Mouse (Mus musculus) liver, embryonic 14.5 days (tissue): Measurements from ENCODE around the gene Ifngr1. TPM values are rescaled to one million over a fixed set of nuclear protein-coding genes. Genes with fewer than 3 reads are reported as not detected.

Source experiments
- ATAC-seq: fragments of 200-750 bp; cut with Nextera tagmentation; 2 replicates; pipeline ENCODE4 v1.8.0; 2017; ENCODE audit warnings: moderate number of reproducible peaks, mild to moderate bottlenecking, moderate library complexity; ENCODE audit not compliant: insufficient read depth
- DNase-seq, 3 experiments: peaks; one replicate each; pipeline ENCODE4 v3.0.0-alpha.2; 2012 to 2013; ENCODE audit warnings: low read depth in 3 of 3, low spot score in 3 of 3
- H3K27ac ChIP-seq: fragments of 300-500 bp; sonication (generic); 2 replicates; pipeline ENCODE4 v1.5.1; 2014; ENCODE audit warnings: moderate library complexity, mild to moderate bottlenecking, control low read depth, inconsistent platforms
- H3K27me3 ChIP-seq: fragments of 300-500 bp; sonication (generic); 2 replicates; pipeline ENCODE4 v1.6.1; 2014; ENCODE audit warnings: mild to moderate bottlenecking, low read length, moderate library complexity; ENCODE audit not compliant: control insufficient read depth, insufficient read depth
- H3K36me3 ChIP-seq: fragments of 300-500 bp; sonication (generic); replicated peaks from 2 replicates; pipeline ENCODE4 v1.6.1; 2014; ENCODE audit warnings: low read depth; ENCODE audit not compliant: control insufficient read depth, insufficient read depth
- H3K4me1 ChIP-seq, 2 experiments: fragments of 200-500 bp in 1 of 2; fragments of 300-500 bp in 1 of 2; sonication (generic) in 1 of 2; replicated peaks; 2 replicates each; pipeline ENCODE4 v1.6.1; 2012 to 2014; ENCODE audit warnings: antibody characterized with exemption in 1 of 2, inconsistent platforms in 1 of 2, low read length in 1 of 2; ENCODE audit not compliant: control insufficient read depth in 2 of 2, insufficient read depth in 2 of 2
- H3K4me2 ChIP-seq: fragments of 300-500 bp; sonication (generic); 2 replicates; pipeline ENCODE4 v1.6.1; 2014; ENCODE audit warnings: low read depth, mild to moderate bottlenecking, control low read depth, moderate library complexity
- H3K4me3 ChIP-seq, 2 experiments: fragments of 200-500 bp in 1 of 2; fragments of 300-500 bp in 1 of 2; sonication (generic) in 1 of 2; 2 replicates each; pipeline ENCODE4 v1.5.1; 2012 to 2014; ENCODE audit warnings: low read depth in 2 of 2, low read length in 2 of 2, mild to moderate bottlenecking in 2 of 2, control low read depth in 1 of 2, inconsistent platforms in 1 of 2, moderate library complexity in 1 of 2; ENCODE audit not compliant: insufficient read depth in 1 of 2
- H3K9ac ChIP-seq: fragments of 300-500 bp; sonication (generic); replicated peaks from 2 replicates; pipeline ENCODE4 v1.6.1; 2014; ENCODE audit warnings: mild to moderate bottlenecking, control low read depth, moderate library complexity
- H3K9me3 ChIP-seq: fragments of 300-500 bp; sonication (generic); 2 replicates; pipeline ENCODE4 v1.6.1; 2016; ENCODE audit warnings: low read length, mixed read lengths; ENCODE audit not compliant: control insufficient read depth
- CTCF ChIP-seq: IDR thresholded peaks from 2 replicates; pipeline ENCODE4 v1.5.1; 2016; ENCODE audit warnings: antibody characterized with exemption, low read depth, control low read depth
- EP300 ChIP-seq: IDR thresholded peaks from 2 replicates; pipeline ENCODE4 v1.6.1; 2016; ENCODE audit warnings: antibody characterized with exemption, low read depth
- WGBS: fragments of 180-500 bp; shearing (Covaris S2); extraction: QIAGEN DNeasy Blood & Tissue Kit; methylation state at CpG from one replicate; pipeline ENCODE4 v1.1.7; 2014; ENCODE audit not compliant: insufficient replicate concordance; 5-methylcytosine and 5-hydroxymethylcytosine counted together
- polyA plus RNA-seq, 2 experiments: library from polyadenylated mRNA; depleted of rRNA in 1 of 2; stranded (reverse) in 1 of 2; unstranded in 1 of 2; fragments of >200 nt; fragmentation: Nextera tagmentation in 1 of 2; extraction: Ambion mirVana in 1 of 2; gene quantifications; 2 replicates each; pipeline versions ENCODE4 v1.2.1 to v1.2.3; 2012 to 2014

The Ifngr1 gene
- polyA plus RNA-seq, 2 experiments = 17.1 to 39.5 TPM

GRCm38 (mm10) chr10:19611616-19612015, 19.9 kb downstream of the Ifngr1 start:
- no peak overlapping the region for H3K4me2 ChIP-seq
- DNase-seq = no peak
- H3K36me3 ChIP-seq = peaks cover 7% of the 10 kb centered on the region; the same call in 1 of the 2 replicates
- no peak overlapping the region for H3K9ac ChIP-seq
- ATAC-seq = no peak
- H3K9me3 ChIP-seq = no peaks in the 10 kb centered on the region
- 46% methylated on average over 2 of the region's 2 CpGs for WGBS
- H3K27ac ChIP-seq = no peak overlapping the region
- TF ChIP-seq EP300 (no peak), CTCF (no peak)
- H3K27me3 ChIP-seq = no peaks in the 10 kb centered on the region
- H3K4me1 ChIP-seq = peaks cover 0 to 10% of the 10 kb centered on the region in 2 experiments; a peak in 2 of 4 replicates
- H3K4me3 ChIP-seq = no peak overlapping the region

- ATAC-seq (no peak), DNase-seq (no peak)
- Histone ChIP-seq H3K4me3 (no peak overlapping the region), H3K27me3 (no peaks in the 10 kb centered on the region), H3K27ac (no peak overlapping the region), H3K4me2 (no peak overlapping the region), H3K9ac (no peak overlapping the region), H3K4me1 (peaks cover 0 to 10% of the 10 kb centered on the region in 2 experiments; a peak in 2 of 4 replicates), H3K36me3 (peaks cover 3% of the 10 kb centered on the region; the same call in 1 of the 2 replicates), H3K9me3 (no peaks in the 10 kb centered on the region)
- TF ChIP-seq EP300 (no peak), CTCF (no peak)
- 15% methylated on average over 7 of the region's 7 CpGs for WGBS
Observed at GRCm38 (mm10) chr10:19613111-19613753, 21.5 kb downstream of the Ifngr1 start.

DNA sequence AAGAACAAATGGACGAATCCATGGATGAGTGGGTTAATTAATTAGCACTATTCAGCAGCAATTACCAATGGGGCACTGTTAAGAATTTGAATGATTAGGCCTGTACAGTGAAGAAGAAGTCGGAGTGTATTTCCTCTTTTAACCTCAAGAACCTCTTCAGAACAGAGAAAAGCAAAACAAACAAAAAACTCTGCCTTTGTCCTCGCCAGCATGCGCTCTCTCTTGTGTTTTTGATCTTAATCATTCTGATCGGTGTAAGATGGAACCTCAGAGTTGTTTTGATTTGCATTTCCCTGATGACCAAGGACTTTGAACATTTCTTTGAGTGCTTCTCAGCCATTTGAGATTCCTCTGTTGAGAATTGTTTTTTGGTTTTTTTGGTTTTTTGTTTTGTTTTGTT, 28.0 kb downstream of the Ifngr1 start:
- ATAC-seq (no peak), DNase-seq (no peak)
- WGBS = 46% methylated on average over 5 of the region's 5 CpGs
- no peak overlapping the region for H3K9ac ChIP-seq
- no peaks in the 10 kb centered on the region for H3K9me3 ChIP-seq
- no peak for TF ChIP-seq CTCF
- TF ChIP-seq EP300 = no peak
- no peak overlapping the region for H3K4me3 ChIP-seq
- no peak overlapping the region for H3K27ac ChIP-seq
- peaks cover 0 to 5% of the 10 kb centered on the region in 2 experiments; a peak in 2 of 4 replicates for H3K4me1 ChIP-seq
- H3K36me3 ChIP-seq = no peaks in the 10 kb centered on the region
- no peak overlapping the region for H3K4me2 ChIP-seq
- no peaks in the 10 kb centered on the region for H3K27me3 ChIP-seq

- WGBS = 67% methylated on average over 2 of the region's 2 CpGs
- Histone ChIP-seq H3K4me1 (no peaks in the 10 kb centered on the region), H3K4me2 (no peak within 1 kb of the TSS), H3K27me3 (no peaks in the 10 kb centered on the region), H3K4me3 (no peak within 1 kb of the TSS), H3K27ac (no peak within 1 kb of the TSS), H3K36me3 (no peaks in the 10 kb centered on the region), H3K9me3 (no peaks in the 10 kb centered on the region), H3K9ac (no peak within 1 kb of the TSS)
- DNase-seq (no peak), ATAC-seq (no peak)
- no peak for TF ChIP-seq CTCF
Observed at GRCm38 (mm10) chr10:19621408-19622048, 29.8 kb downstream of the Ifngr1 start, which contains the start of gene Il22ra2. TSS of gene Il22ra2 (plus strand) at chr10:19621998.

GRCm38 (mm10) chr10:19624617-19625016, 32.9 kb downstream of the Ifngr1 start:
- Histone ChIP-seq H3K4me1 (no peaks in the 10 kb centered on the region), H3K27ac (no peak overlapping the region), H3K9me3 (no peaks in the 10 kb centered on the region), H3K27me3 (no peaks in the 10 kb centered on the region), H3K4me3 (no peak overlapping the region), H3K9ac (no peak overlapping the region), H3K36me3 (no peaks in the 10 kb centered on the region), H3K4me2 (no peak overlapping the region)
- ATAC-seq (no peak), DNase-seq (no peak)
- WGBS = 74% methylated on average over 1 of the region's 1 CpGs
- TF ChIP-seq CTCF (no peak), EP300 (no peak)
